ENCODE assay signal across 9 mouse cellular contexts in genomic region chr11:54812812-54813516, GRCm38 (mm10). TPM values are rescaled to one million over a fixed set of nuclear protein-coding genes. Genes with fewer than 3 reads are reported as not detected.
DNase-seq lines count a peak whose midpoint lies in the region; ATAC-seq and TF ChIP-seq lines count a peak whose summit lies in the region.
"Had no signal": no experiment of that assay in that cellular context is flagged by ENCODE, and none has a peak within 500 bp of the region (broad histone marks: within the 10 kb centered on the region; RNA-seq: fewer than 3 reads in every experiment).

No protein-coding gene starts in this region.

- H3K9ac ChIP-seq in forebrain, postnatal 0 days, result no peak overlapping the region
- H3K9ac ChIP-seq in neural tube, embryonic 13.5 days, result no peak overlapping the region
- H3K9ac ChIP-seq: limb, embryonic 15.5 days had no signal

- DNase-seq in frontal cortex, postnatal 25 days (ENCODE audit: low spot score in 2 of 2), result no peak
- DNase-seq in forebrain, postnatal 0 days, result peak; percentile 54
- peak; percentile 73 to 80 for DNase-seq in left cerebral cortex, adult 9 months (ENCODE audit: low spot score in 2 of 2)
- DNase-seq in adrenal gland, adult 2 months, result no peak
- no peak for DNase-seq in thymus, adult 2 months

- H3K27ac ChIP-seq in forebrain, postnatal 0 days (ENCODE audit: low read depth, low read length), result peak overlapping the region; percentile 21; the same call in 1 of the 2 replicates
- peak overlapping the region; percentile 66 for H3K27ac ChIP-seq in neural tube, embryonic 13.5 days (replicated peaks)
- H3K27ac ChIP-seq in thymus, adult 2 months (ENCODE audit: control insufficient read depth, insufficient read depth, low read length), result no peak overlapping the region
- H3K27ac ChIP-seq: limb, embryonic 15.5 days had no signal

- TF ChIP-seq CTCF in forebrain, postnatal 0 days (IDR thresholded peaks at IDR 0.05; ENCODE audit: low read depth), result no peak
- no peak for TF ChIP-seq CTCF in thymus, adult 2 months (IDR thresholded peaks at IDR 0.05; ENCODE audit: borderline replicate concordance, control insufficient read depth, extremely low read depth, insufficient read depth, low read length, poor library complexity)

- WGBS in forebrain, postnatal 0 days, result 24% methylated on average over 8 of the region's 8 CpGs
- WGBS in neural tube, embryonic 13.5 days, result 15% methylated on average over 8 of the region's 8 CpGs
- WGBS in thymus, adult 2 months, result 88% methylated on average over 8 of the region's 8 CpGs

- H3K36me3 ChIP-seq in forebrain, postnatal 0 days (ENCODE audit: insufficient read depth), result no peaks in the 10 kb centered on the region
- no peaks in the 10 kb centered on the region for H3K36me3 ChIP-seq in neural tube, embryonic 13.5 days
- no peaks in the 10 kb centered on the region for H3K36me3 ChIP-seq in thymus, adult 2 months (ENCODE audit: control insufficient read depth, insufficient read depth, low read length)
- H3K36me3 ChIP-seq: limb, embryonic 15.5 days had no signal

- no peak overlapping the region for H3K4me3 ChIP-seq in forebrain, postnatal 0 days (ENCODE audit: low read depth, low read length)
- H3K4me3 ChIP-seq in neural tube, embryonic 13.5 days, result no peak overlapping the region
- no peak overlapping the region for H3K4me3 ChIP-seq in thymus, adult 2 months (ENCODE audit: control insufficient read depth, insufficient read depth, low read length)
- H3K4me3 ChIP-seq: limb, embryonic 15.5 days had no signal

- ATAC-seq in frontal cortex, adult (ENCODE audit: low TSS enrichment), result peak; percentile 80
- peak; percentile 74 for ATAC-seq in forebrain, postnatal 0 days
- ATAC-seq in neural tube, embryonic 13.5 days (ENCODE audit: low read depth), result peak; percentile 76
- no peak for ATAC-seq in erythroblast, adult 5-6 weeks (replicated peaks; ENCODE audit: low FRiP score, poor library complexity, severe bottlenecking)

- H3K4me2 ChIP-seq in forebrain, postnatal 0 days (ENCODE audit: low read depth), result no peak overlapping the region
- no peak overlapping the region for H3K4me2 ChIP-seq in neural tube, embryonic 13.5 days
- H3K4me2 ChIP-seq: limb, embryonic 15.5 days had no signal

- H3K4me1 ChIP-seq in forebrain, postnatal 0 days (ENCODE audit: insufficient read depth), result peaks cover 8% of the 10 kb centered on the region; the same call in 1 of the 2 replicates
- peaks cover 26% of the 10 kb centered on the region for H3K4me1 ChIP-seq in neural tube, embryonic 13.5 days (replicated peaks)
- H3K4me1 ChIP-seq in thymus, adult 2 months (replicated peaks; ENCODE audit: control insufficient read depth, insufficient read depth, low read length), result 0 out of 2 replicates have a peak, but pooled peaks cover 3% of the 10 kb centered on the region
- H3K4me1 ChIP-seq: limb, embryonic 15.5 days had no signal

- TF ChIP-seq POLR2A in thymus, adult 2 months (IDR thresholded peaks at IDR 0.05; ENCODE audit: control insufficient read depth, extremely low read depth, insufficient read depth, low read length, poor library complexity), result no peak

- H3K27me3 ChIP-seq in forebrain, postnatal 0 days (ENCODE audit: insufficient read depth, low read length), result no peaks in the 10 kb centered on the region
- H3K27me3 ChIP-seq in neural tube, embryonic 13.5 days, result no peaks in the 10 kb centered on the region
- no peaks in the 10 kb centered on the region for H3K27me3 ChIP-seq in thymus, adult 2 months (ENCODE audit: control insufficient read depth, insufficient read depth, low read length)
- H3K27me3 ChIP-seq: limb, embryonic 15.5 days had no signal

- H3K9me3 ChIP-seq in forebrain, postnatal 0 days (ENCODE audit: low read length), result no peaks in the 10 kb centered on the region
- H3K9me3 ChIP-seq in neural tube, embryonic 13.5 days, result no peaks in the 10 kb centered on the region
- H3K9me3 ChIP-seq: limb, embryonic 15.5 days had no signal

RNA-seq across cellular contexts. Expression of gene Cdc42se2, which starts 25.5 kb away (rescaled TPM):
- 137 and 150 TPM in 2 replicates for total RNA-seq in forebrain, postnatal 0 days (2014; rRNA removed)
- 121 and 137 TPM in 2 replicates for polyA plus RNA-seq in forebrain, postnatal 0 days (2015; fragmentation: Nextera tagmentation; extraction: Ambion mirVana)
- 134 and 144 TPM in 2 replicates for polyA plus RNA-seq in neural tube, embryonic 13.5 days (2015; fragmentation: Nextera tagmentation; extraction: Ambion mirVana)
- total RNA-seq in erythroblast, adult 5-6 weeks (2015; ENCODE audit: low replicate concordance), result 7.9 and 22.7 TPM in 2 replicates
- 14.9 and 16.5 TPM in 2 replicates for total RNA-seq in erythroblast, adult 5-6 weeks (2017; ENCODE audit: low replicate concordance)
- 10 to 100 TPM; 16.3 to 24.2 TPM for total RNA-seq in adrenal gland, adult 2 months (2021)
- 9.8 and 11.6 TPM in 2 replicates for polyA plus RNA-seq in adrenal gland, adult 2 months (2012; rRNA removed)
- 122 and 127 TPM in 2 replicates for polyA plus RNA-seq in thymus, adult 2 months (2012; rRNA removed)

RNA-seq across cellular contexts. Expression of gene Lyrm7, which starts 47.8 kb away (rescaled TPM):
- 4.0 and 7.1 TPM in 2 replicates for total RNA-seq in forebrain, postnatal 0 days (2014; rRNA removed)
- polyA plus RNA-seq in forebrain, postnatal 0 days (2015; fragmentation: Nextera tagmentation; extraction: Ambion mirVana), result 11.3 and 12.2 TPM in 2 replicates
- 10.9 and 13.3 TPM in 2 replicates for polyA plus RNA-seq in neural tube, embryonic 13.5 days (2015; fragmentation: Nextera tagmentation; extraction: Ambion mirVana)
- total RNA-seq in erythroblast, adult 5-6 weeks (2015; ENCODE audit: low replicate concordance), result 1.9 and 5.0 TPM in 2 replicates
- 1.3 and 5.7 TPM in 2 replicates for total RNA-seq in erythroblast, adult 5-6 weeks (2017; ENCODE audit: low replicate concordance)
- 10 to 100 TPM; 14.3 to 20.8 TPM for total RNA-seq in adrenal gland, adult 2 months (2021)
- 0.27 and 0.38 TPM in 2 replicates for polyA plus RNA-seq in adrenal gland, adult 2 months (2012; rRNA removed)
- 2.9 and 3.5 TPM in 2 replicates for polyA plus RNA-seq in thymus, adult 2 months (2012; rRNA removed)

RNA-seq across cellular contexts. Expression of gene Hint1, which starts 53.2 kb away (rescaled TPM):
- total RNA-seq in forebrain, postnatal 0 days (2014; rRNA removed), result 622 and 776 TPM in 2 replicates
- 1,041 and 1,347 TPM in 2 replicates for polyA plus RNA-seq in forebrain, postnatal 0 days (2015; fragmentation: Nextera tagmentation; extraction: Ambion mirVana)
- polyA plus RNA-seq in neural tube, embryonic 13.5 days (2015; fragmentation: Nextera tagmentation; extraction: Ambion mirVana), result 715 and 824 TPM in 2 replicates
- total RNA-seq in erythroblast, adult 5-6 weeks (2015; ENCODE audit: low replicate concordance), result 97.0 and 122 TPM in 2 replicates
- total RNA-seq in erythroblast, adult 5-6 weeks (2017; ENCODE audit: low replicate concordance), result 67.1 and 108 TPM in 2 replicates
- 100 to 1,000 TPM; 339 to 391 TPM for total RNA-seq in adrenal gland, adult 2 months (2021)
- 610 and 630 TPM in 2 replicates for polyA plus RNA-seq in adrenal gland, adult 2 months (2012; rRNA removed)
- 322 and 336 TPM in 2 replicates for polyA plus RNA-seq in thymus, adult 2 months (2012; rRNA removed)

Comparison
In these comparisons a context has a peak if more than half of its experiments do, and no peak if none do; other contexts are left out.
1. DNase-seq: peak in forebrain, postnatal 0 days (single experiment) and left cerebral cortex, adult 9 months (2 of 2); none in frontal cortex, postnatal 25 days (0 of 2), adrenal gland, adult 2 months (single experiment) and thymus, adult 2 months (single experiment).